Mouse (Mus musculus): ENCODE results near the gene Elovl6. TPM values are rescaled to one million over a fixed set of nuclear protein-coding genes. Genes with fewer than 3 reads are reported as not detected.

Elovl6 gene
- total RNA-seq, 2 experiments from 2014 or later: 36.3 to 48.3 TPM

DNA sequence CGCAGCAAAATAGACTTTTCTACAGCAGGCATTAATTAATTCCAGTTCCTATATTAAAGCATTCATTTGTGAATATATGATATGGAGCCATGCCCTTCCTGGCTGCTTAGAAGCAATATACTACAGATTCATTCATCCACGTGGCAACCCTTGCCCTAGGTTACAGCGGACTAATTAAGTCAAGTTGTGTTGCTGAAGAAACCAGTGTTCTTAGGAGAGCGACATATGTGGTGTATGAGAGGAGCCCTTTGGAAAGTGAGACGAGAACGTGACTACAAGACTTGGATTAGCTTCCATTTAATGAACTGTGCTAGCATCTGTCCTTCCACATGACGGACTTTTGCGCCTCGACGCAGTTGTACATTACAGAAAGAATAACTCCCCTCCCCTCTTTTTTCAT is 115.2 kb downstream of the Elovl6 start:
- no peak for DNase-seq

DNA sequence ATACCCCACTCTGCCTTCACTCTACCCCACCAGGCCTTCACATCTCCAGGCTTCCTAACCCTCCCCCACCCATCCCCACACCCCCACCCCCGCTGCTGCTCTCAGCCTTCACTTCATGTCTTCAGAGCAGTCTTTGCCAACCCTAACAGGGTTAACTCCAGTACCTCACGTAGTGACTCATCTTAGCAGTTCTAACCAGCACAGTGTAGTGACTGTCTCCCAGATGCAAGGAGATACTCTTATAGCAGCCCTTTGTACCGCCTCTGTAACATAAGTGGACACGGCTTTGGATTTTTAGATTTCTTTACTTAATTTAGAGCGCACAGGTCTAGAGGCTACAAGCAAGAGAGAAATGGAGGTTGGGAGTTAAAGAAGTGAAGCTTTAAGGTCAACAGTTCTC is 116.4 kb downstream of the Elovl6 start:
- DNase-seq: no peak

GRCm38 (mm10) chr3:129649586-129650292 is 117.6 kb downstream of the Elovl6 start:
- DNase-seq: peak; percentile 28

DNA sequence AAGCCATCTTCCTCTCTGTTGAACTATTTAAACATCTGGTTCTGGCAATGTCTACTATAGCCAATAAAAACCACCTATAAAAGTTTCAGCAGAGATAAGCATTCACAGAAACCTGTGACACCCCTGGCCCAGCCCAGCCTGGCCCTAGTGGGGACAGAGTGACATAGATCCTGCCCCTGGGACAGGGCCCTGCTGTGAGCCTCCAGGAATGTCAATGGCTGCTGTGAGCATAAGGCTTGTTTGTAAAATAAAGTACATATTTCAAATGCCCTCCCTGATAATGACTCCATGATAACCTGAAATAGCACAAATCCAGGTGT is 118.1 kb downstream of the Elovl6 start:
- DNase-seq: no peak

DNA sequence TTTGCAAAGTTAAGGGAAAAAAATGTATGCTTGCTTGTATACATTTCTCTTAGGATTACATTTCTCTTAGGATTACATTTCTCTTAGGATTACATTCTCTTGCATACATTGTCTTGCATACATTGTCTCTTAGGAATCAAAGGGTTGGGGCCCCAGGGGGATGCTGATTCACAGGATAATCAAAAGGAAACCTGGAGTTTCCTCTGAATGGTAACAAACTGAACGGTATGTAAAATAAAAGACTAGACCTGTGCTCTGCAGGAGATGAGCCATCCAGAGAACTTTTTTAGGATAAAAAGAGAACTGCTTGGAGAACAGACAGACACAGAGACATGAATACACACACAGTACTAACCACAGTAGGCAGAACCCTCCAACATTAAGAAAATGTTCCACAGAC is 118.8 kb downstream of the Elovl6 start:
- DNase-seq: no peak

DNA sequence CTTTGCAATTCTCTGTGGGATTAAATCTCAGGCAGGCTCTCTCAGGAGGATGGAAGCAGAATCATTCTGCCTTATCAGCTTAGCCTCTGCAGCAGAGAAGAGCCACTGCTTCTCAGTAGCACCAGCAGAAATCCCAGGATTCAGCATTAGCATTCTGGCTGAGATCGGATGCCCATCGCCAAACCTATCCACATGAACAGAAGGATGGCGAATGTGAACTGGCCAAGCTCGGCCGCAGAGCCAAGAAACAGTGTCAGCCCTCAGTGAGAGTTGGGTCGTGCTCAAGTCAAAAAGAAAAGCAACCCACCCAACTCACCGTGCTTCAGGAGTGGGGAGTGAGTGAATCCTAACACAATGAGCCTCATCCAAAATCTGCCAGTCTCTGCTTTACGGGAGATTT is 119.6 kb downstream of the Elovl6 start:
- DNase-seq: no peak

GRCm38 (mm10) chr3:129652476-129652875 is 120.3 kb downstream of the Elovl6 start:
- no peak for DNase-seq

- DNase-seq: no peak
Observed at GRCm38 (mm10) chr3:129656540-129656939, 124.4 kb downstream of the Elovl6 start.

DNA sequence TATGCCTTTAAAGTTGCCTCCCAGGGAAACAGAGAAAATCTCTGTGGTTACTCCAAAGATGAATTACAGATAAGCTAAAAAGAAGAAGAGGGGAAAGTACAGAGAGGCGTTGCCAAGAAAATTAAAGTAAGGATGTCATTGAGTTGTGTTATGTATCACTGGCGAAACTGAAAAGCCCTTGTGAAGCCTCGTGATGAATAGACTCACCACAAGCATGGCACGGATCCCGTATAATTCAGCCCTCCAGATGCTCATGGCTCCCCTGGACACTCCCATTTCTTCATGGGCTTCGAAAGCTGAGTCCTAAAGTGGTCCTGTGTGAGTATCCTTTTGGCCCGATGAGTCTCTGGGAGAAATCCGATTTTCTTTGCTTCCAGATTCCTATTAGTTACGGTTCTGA is 125.1 kb downstream of the Elovl6 start:
- no peak for DNase-seq

DNA sequence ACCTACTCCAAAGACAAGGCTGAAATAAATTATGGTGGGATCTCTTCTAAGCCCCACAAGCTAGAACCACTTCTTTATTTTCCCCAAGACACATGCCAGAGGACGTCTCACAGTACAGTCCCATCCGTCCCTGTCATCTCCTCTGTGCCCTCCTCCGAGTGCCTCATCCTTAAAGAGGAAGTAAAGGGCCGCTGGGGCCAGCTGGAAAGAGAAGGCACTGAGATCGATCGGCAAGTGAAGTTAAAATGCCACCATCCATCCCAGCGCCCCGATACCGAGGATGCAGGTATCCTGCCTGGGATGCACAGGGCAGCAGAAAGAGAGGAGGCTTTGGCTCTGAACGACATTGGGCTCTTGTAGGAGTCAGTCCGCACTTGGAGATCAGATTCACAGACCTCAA is 125.6 kb downstream of the Elovl6 start:
- DNase-seq: no peak

DNA sequence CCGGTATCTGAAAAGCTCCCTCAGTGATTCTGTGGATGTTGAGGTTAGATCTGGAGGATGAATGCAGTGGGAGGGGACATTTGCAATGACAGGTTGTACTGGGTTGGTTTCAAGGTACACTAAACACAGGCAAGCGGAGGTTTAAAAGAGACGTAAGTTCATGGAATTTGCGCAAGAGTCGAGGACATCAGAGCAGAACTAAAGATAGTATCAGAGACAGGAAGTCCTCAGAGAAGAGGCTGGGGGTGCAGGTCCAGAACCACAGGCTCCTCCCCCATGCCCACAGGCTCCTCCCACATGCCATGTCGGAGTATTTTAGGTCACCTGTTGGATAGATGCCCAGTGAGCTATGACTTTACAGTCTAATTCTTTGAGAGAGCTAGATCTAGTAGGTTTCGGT is 126.6 kb downstream of the Elovl6 start:
- DNase-seq: no peak

GRCm38 (mm10) chr3:129663906-129664305 is 131.8 kb downstream of the Elovl6 start:
- DNase-seq: no peak

DNA sequence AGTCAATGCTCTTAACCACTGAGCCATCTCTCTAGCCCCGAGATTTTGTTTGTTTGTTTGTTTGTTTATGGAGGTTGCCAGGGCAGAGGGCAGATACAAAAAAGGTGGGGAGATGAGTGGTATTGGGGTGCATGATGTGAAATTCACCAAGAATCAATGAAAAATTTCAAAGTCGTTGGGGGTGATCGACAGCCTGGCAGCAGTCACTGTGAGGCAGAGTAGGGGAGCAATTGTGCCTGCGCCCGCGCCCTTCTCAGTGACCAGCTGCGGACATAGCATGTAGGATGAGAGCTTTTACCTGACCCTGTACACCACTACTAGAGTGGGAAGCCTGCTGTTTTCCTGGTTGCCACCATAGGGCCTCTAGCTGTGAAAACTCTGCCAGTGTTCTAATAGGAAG is 143.8 kb downstream of the Elovl6 start:
- no peak for DNase-seq

- DNase-seq: peak; percentile 53
Observed at GRCm38 (mm10) chr3:129680258-129680657, 148.1 kb downstream of the Elovl6 start.

DNA sequence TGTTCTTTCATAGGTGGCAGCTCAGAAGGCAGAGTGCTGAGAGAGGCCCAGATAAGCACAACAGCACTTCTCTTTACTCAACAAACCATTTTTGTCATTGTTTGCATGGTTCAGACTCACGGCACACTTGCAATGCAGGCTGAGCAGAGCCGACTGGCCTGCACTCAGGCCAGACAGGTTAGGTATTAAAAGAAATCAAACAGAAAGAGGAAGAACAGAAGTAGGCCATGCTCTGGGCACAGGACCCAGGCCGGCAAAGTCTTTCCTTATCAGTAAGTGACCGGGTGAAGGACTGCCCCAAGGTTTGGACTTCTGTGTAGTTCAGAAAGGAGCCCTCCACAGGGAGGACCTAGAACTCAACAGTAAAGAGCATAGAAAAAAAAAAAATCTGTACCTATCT is 149.7 kb downstream of the Elovl6 start:
- peak; percentile 13 for DNase-seq

GRCm38 (mm10) chr3:129682389-129682788 is 150.2 kb downstream of the Elovl6 start:
- no peak for DNase-seq

DNA sequence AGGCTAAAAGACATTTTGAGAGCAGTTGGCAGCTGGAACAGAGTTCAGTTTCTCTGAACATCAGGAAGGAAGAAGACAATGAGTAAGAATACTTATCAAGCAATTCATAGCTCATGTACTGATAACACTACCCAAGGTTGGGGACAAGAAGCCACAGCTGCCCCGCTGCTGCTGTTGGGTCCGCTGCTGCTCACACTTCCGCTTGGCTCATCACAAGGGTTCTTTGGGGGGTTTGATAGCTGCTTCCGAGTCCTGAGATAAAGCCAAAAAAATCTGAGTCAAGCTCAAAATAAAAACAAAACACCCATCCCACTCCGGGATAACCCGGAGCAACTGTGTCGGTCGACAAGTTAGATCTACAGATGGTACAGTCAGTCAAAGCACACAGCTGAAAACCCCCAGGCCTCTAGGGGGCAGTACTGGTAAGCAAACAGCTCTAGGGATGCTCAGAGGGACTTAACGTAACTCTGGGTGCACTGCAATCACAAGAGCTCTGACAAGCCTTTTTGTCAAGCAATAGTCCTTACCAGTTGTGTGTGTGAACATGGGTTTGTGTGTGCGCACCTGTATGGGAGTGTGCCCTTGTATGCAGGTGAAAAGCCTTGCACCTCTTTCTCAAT is 151.0 kb downstream of the Elovl6 start:
- peak; percentile 27 for DNase-seq

- no peak for DNase-seq
Observed at GRCm38 (mm10) chr3:129686196-129686595, 154.0 kb downstream of the Elovl6 start.

- DNase-seq: peak; percentile 73
Observed at GRCm38 (mm10) chr3:129686698-129687333, 154.7 kb downstream of the Elovl6 start.

DNA sequence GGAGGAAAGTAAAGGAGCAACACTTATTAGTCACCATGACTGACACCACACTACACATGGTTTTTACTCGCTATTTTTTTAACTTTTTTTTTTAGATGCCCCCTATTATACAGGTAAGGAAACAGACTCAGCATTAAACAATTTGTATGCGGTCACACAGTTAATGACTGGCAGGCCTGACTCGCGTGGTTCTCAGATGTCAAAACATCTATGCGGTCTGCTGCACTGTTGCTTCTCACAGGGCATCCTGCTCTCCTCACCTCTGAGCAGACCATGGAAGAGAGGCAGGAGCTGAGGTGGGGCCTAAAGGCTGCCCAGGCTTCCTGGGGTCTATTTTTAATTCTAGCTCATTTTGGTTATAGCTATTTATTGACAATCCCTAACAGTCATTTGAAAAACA is 155.3 kb downstream of the Elovl6 start:
- no peak for DNase-seq

Measured in adrenal gland, postnatal 10 days (tissue).